Mouse (Mus musculus) splenic B cell, adult 2 months (primary cell): ENCODE results near the gene Gtf3c1.

Source experiments
- DNase-seq: peaks from one replicate; pipeline ENCODE4 v3.0.0-alpha.2; 2011; ENCODE audit warnings: low read depth, low spot score
- H3K27me3 ChIP-seq: 2 replicates; pipeline ENCODE4 v1.6.1; 2012; ENCODE audit warnings: mild to moderate bottlenecking, low read length, moderate library complexity, mixed read lengths; ENCODE audit not compliant: control insufficient read depth, poor library complexity, insufficient read depth, severe bottlenecking
- H3K36me3 ChIP-seq: 2 replicates; pipeline ENCODE4 v1.6.1; 2012; ENCODE audit warnings: mild to moderate bottlenecking, low read length, moderate library complexity, mixed read lengths; ENCODE audit not compliant: control insufficient read depth, poor library complexity, insufficient read depth, severe bottlenecking

Gene Gtf3c1

GRCm38 (mm10) chr7:125707593-125708022 is at the start of gene Gtf3c1, which contains the start of gene D430042O09Rik:
Gene Gtf3c1 (minus strand): TSS chr7:125707780.
Gene D430042O09Rik (plus strand): TSS chr7:125707888.
- Histone ChIP-seq H3K36me3 (peaks cover 2% of the 10 kb centered on the region; the same call in 1 of the 2 replicates), H3K27me3 (no peaks in the 10 kb centered on the region)
- DNase-seq = peak; percentile 100

- no peak for DNase-seq
- no peaks in the 10 kb centered on the region for H3K27me3 ChIP-seq
- H3K36me3 ChIP-seq = peaks cover 2% of the 10 kb centered on the region
These were observed 49.2 kb upstream of the Gtf3c1 start for GRCm38 (mm10) chr7:125756806-125757205.

GRCm38 (mm10) chr7:125753326-125753715 is 45.7 kb upstream of the Gtf3c1 start:
- Histone ChIP-seq H3K36me3 (no peaks in the 10 kb centered on the region), H3K27me3 (no peaks in the 10 kb centered on the region)
- DNase-seq = no peak

GRCm38 (mm10) chr7:125752699-125753325 is 45.2 kb upstream of the Gtf3c1 start:
- DNase-seq = no peak
- no peaks in the 10 kb centered on the region for H3K27me3 ChIP-seq
- no peaks in the 10 kb centered on the region for H3K36me3 ChIP-seq

- Histone ChIP-seq H3K27me3 (no peaks in the 10 kb centered on the region), H3K36me3 (no peaks in the 10 kb centered on the region)
- DNase-seq = peak; percentile 41
These were observed 40.6 kb upstream of the Gtf3c1 start for GRCm38 (mm10) chr7:125748186-125748585.

GRCm38 (mm10) chr7:125747316-125747690 is 39.7 kb upstream of the Gtf3c1 start:
- peak; percentile 30 for DNase-seq
- Histone ChIP-seq H3K36me3 (no peaks in the 10 kb centered on the region), H3K27me3 (no peaks in the 10 kb centered on the region)

GRCm38 (mm10) chr7:125746621-125747315 is 39.2 kb upstream of the Gtf3c1 start:
- DNase-seq = no peak
- no peaks in the 10 kb centered on the region for H3K36me3 ChIP-seq
- no peaks in the 10 kb centered on the region for H3K27me3 ChIP-seq

GRCm38 (mm10) chr7:125744774-125745173 is 37.2 kb upstream of the Gtf3c1 start:
- DNase-seq = no peak
- Histone ChIP-seq H3K36me3 (no peaks in the 10 kb centered on the region), H3K27me3 (no peaks in the 10 kb centered on the region)

GRCm38 (mm10) chr7:125741271-125741703 is 33.7 kb upstream of the Gtf3c1 start:
- Histone ChIP-seq H3K36me3 (no peaks in the 10 kb centered on the region), H3K27me3 (no peaks in the 10 kb centered on the region)
- DNase-seq = no peak

- H3K27me3 ChIP-seq = no peaks in the 10 kb centered on the region
- DNase-seq = no peak
- H3K36me3 ChIP-seq = no peaks in the 10 kb centered on the region
These were observed 32.9 kb upstream of the Gtf3c1 start for GRCm38 (mm10) chr7:125740521-125740920.

GRCm38 (mm10) chr7:125736366-125737015 is 28.9 kb upstream of the Gtf3c1 start:
- DNase-seq = no peak
- Histone ChIP-seq H3K36me3 (no peaks in the 10 kb centered on the region), H3K27me3 (no peaks in the 10 kb centered on the region)

GRCm38 (mm10) chr7:125733791-125734190 is 26.2 kb upstream of the Gtf3c1 start:
- H3K36me3 ChIP-seq = no peaks in the 10 kb centered on the region
- DNase-seq = no peak
- H3K27me3 ChIP-seq = no peaks in the 10 kb centered on the region

- Histone ChIP-seq H3K27me3 (no peaks in the 10 kb centered on the region), H3K36me3 (no peaks in the 10 kb centered on the region)
- no peak for DNase-seq
These were observed 24.1 kb upstream of the Gtf3c1 start for GRCm38 (mm10) chr7:125731679-125732078.

GRCm38 (mm10) chr7:125723189-125723972 is 15.8 kb upstream of the Gtf3c1 start:
- no peaks in the 10 kb centered on the region for H3K27me3 ChIP-seq
- DNase-seq = no peak
- H3K36me3 ChIP-seq = no peaks in the 10 kb centered on the region
